Mouse (Mus musculus) frontal cortex, postnatal 36 days (tissue): ENCODE measurements around the gene BC024063.
"Not testable (repeated sequence)": the region's sequence is repeated elsewhere in the genome, so short reads cannot be mapped to it uniquely, and the experiment has no call there.

Experiments used
- DNase-seq, 2 experiments: peaks; one replicate each; pipeline ENCODE4 v3.0.0; 2022; ENCODE audit warnings: low spot score in 2 of 2

Gene BC024063

GRCm38 (mm10) chr10:82082728-82083621, at the start of gene BC024063:
Gene BC024063, plus strand, starts transcription at chr10:82083353.
- DNase-seq, result peak; percentile 70 to 83

GRCm38 (mm10) chr10:82042191-82042590, 41.0 kb upstream of the BC024063 start:
- no peak for DNase-seq

DNA sequence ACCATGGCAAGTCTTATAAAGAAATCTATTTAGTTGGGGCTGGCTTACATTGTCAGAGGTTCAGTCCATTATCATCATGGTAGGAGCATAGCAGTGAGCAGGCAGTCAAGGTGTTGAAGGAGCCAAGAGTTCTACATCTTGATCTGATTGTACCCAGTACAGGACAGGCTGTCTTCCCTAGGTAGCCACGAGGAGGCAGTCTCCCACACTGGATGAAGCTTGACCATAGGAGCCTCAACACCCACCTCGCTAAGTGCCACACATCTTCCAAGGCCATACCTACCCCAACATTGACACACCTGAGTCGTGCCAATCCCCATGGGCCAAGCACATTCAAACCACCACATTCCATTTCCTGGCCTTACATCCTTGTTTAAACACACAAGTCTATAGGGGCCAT, 36.5 kb upstream of the BC024063 start:
- no peak for DNase-seq

- DNase-seq, result peak; percentile 94
Measured at GRCm38 (mm10) chr10:82047597-82048459, 35.3 kb upstream of the BC024063 start, which contains the start of gene Zfp873. Gene Zfp873, plus strand, starts transcription at chr10:82048123.

GRCm38 (mm10) chr10:82048460-82048804, 34.7 kb upstream of the BC024063 start:
- not testable (repeated sequence) for DNase-seq

DNA sequence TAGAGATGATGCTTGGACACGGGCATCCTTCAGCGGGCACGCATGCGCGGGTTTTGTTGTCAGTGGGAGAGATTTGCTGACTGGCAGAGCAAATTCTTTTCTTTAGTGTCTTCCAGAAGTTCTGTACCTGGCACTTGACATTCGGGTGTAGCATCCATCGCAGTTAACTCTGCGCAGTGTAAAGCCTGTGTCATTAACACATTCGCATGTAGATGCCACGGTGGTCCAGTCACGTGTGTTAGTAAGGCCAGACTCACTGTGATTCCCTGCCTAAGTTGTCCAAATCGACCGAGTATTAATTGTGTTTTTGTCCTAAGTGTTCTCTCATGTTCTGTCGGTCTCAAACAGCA, 444 bp downstream of the BC024063 start:
- not testable (repeated sequence) for DNase-seq

DNA sequence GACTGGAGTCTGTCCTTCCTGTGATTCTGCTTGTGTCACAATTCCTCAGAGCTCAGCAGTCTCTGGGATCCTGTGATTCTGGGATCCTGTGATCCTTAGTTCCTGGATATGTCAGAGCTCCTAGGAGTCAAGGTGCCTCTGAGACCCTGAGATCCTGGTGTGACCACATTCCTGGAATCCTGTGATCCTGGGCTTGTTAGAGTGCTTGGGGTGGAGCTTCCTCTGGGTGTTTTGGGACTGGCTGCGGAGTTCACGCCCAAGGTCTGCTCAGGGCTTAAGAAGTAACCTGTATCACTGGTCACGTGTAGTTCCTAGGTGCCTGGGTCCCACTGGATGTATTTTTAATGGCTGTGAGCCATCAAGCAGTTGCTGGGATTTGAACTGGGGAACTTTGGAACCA, 34.1 kb downstream of the BC024063 start:
- no peak for DNase-seq

GRCm38 (mm10) chr10:82127850-82128401, 44.8 kb downstream of the BC024063 start, which contains the start of gene AU041133:
Gene AU041133, plus strand, starts transcription at chr10:82128013.
- DNase-seq, result peak; percentile 90 to 93

- no peak for DNase-seq
Measured at GRCm38 (mm10) chr10:82145282-82145681, 62.1 kb downstream of the BC024063 start.

DNA sequence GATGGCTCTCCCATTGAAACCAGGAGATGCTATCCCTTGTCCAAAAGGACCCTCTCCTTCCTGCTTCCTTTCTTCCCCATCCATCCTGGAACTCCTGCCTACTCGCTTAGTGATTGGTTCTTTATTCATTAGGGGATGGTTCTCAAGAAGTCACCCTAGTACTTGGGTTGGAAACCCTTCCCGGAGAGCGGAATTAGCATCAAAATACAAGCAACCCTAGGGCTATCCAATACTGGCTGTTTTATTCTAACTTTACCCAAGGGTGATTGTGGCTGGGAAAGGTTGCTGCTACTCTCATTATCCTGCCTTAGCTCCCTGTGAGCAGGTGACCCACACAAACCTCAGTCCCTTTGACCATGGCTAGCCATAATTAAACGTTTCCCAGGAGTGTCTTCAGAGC, 64.4 kb downstream of the BC024063 start:
- no peak for DNase-seq
